Mouse (Mus musculus): ENCODE data around the gene Atg4a. TPM values are rescaled to one million over a fixed set of nuclear protein-coding genes. Genes with fewer than 3 reads are reported as not detected.

The Atg4a gene
- polyA plus RNA-seq, 1 experiment from 2014 or later: 16.0 TPM

DNA sequence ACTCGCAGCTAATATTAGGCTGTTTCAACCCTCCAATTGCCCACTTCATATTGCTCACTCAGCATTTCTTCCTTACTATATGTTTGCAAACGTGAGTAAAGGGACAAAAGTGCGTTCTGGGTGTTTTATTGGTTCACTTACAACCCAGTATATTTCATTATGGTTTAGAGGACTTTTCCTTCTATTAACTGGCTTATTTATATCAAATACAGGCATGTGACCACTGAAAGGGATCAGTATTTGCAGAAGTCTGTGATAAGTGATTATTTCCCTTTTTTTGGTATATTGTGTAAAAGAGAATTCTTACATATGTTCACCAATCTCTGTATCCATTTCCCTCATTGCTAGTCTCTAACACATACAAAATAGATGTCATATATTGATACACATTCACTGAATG, 203.7 kb downstream of the Atg4a start:
- Histone ChIP-seq H3K9me3 (no peaks in the 10 kb centered on the region), H3K4me3 (no peak overlapping the region), H3K4me1 (no peaks in the 10 kb centered on the region), H3K27ac (no peak overlapping the region), H3K36me3 (no peaks in the 10 kb centered on the region), H3K9ac (no peak overlapping the region), H3K27me3 (0 out of 2 replicates have a peak, but pooled peaks cover 3% of the 10 kb centered on the region), H3K4me2 (replicated peaks) (no peak overlapping the region)
- no peak for ATAC-seq (ENCODE audit: insufficient number of reproducible peaks, insufficient read depth, low FRiP score, low TSS enrichment)
- 72% methylated on average over 3 of the region's 3 CpGs for WGBS

GRCm38 (mm10) chrX:141165067-141165466, 208.4 kb downstream of the Atg4a start:
- no peak for ATAC-seq (ENCODE audit: insufficient number of reproducible peaks, insufficient read depth, low FRiP score, low TSS enrichment)
- Histone ChIP-seq H3K4me1 (no peaks in the 10 kb centered on the region), H3K36me3 (no peaks in the 10 kb centered on the region), H3K4me3 (no peak overlapping the region), H3K27me3 (peaks cover 26% of the 10 kb centered on the region; the same call in 1 of the 2 replicates), H3K9ac (no peak overlapping the region), H3K27ac (no peak overlapping the region), H3K4me2 (replicated peaks) (no peak overlapping the region), H3K9me3 (no peaks in the 10 kb centered on the region)
- 92% methylated on average over 4 of the region's 4 CpGs for WGBS

- WGBS: 37% methylated on average over 7 of the region's 7 CpGs
- Histone ChIP-seq H3K27ac (no peak overlapping the region), H3K9ac (no peak overlapping the region), H3K4me3 (no peak overlapping the region), H3K4me2 (replicated peaks) (no peak overlapping the region), H3K9me3 (no peaks in the 10 kb centered on the region), H3K4me1 (no peaks in the 10 kb centered on the region), H3K36me3 (no peaks in the 10 kb centered on the region), H3K27me3 (peaks cover 12% of the 10 kb centered on the region; the same call in 1 of the 2 replicates)
- no peak for ATAC-seq (ENCODE audit: insufficient number of reproducible peaks, insufficient read depth, low FRiP score, low TSS enrichment)
These were observed 218.6 kb downstream of the Atg4a start for GRCm38 (mm10) chrX:141175353-141175752.

- Histone ChIP-seq H3K4me2 (replicated peaks) (no peak overlapping the region), H3K36me3 (no peaks in the 10 kb centered on the region), H3K27me3 (peaks cover 39% of the 10 kb centered on the region), H3K9me3 (no peaks in the 10 kb centered on the region), H3K9ac (no peak overlapping the region), H3K4me1 (no peaks in the 10 kb centered on the region), H3K4me3 (no peak overlapping the region), H3K27ac (no peak overlapping the region)
- ATAC-seq (ENCODE audit: insufficient number of reproducible peaks, insufficient read depth, low FRiP score, low TSS enrichment): no peak
These were observed 238.3 kb downstream of the Atg4a start for GRCm38 (mm10) chrX:141195036-141195435.

- Histone ChIP-seq H3K4me2 (replicated peaks) (no peak overlapping the region), H3K4me1 (no peaks in the 10 kb centered on the region), H3K36me3 (no peaks in the 10 kb centered on the region), H3K9ac (no peak overlapping the region), H3K27ac (no peak overlapping the region), H3K4me3 (no peak overlapping the region), H3K9me3 (no peaks in the 10 kb centered on the region), H3K27me3 (peaks cover 21% of the 10 kb centered on the region)
- ATAC-seq (ENCODE audit: insufficient number of reproducible peaks, insufficient read depth, low FRiP score, low TSS enrichment): no peak
- 81% methylated on average over 3 of the region's 3 CpGs for WGBS
These were observed 242.3 kb downstream of the Atg4a start for GRCm38 (mm10) chrX:141198993-141199392.

DNA sequence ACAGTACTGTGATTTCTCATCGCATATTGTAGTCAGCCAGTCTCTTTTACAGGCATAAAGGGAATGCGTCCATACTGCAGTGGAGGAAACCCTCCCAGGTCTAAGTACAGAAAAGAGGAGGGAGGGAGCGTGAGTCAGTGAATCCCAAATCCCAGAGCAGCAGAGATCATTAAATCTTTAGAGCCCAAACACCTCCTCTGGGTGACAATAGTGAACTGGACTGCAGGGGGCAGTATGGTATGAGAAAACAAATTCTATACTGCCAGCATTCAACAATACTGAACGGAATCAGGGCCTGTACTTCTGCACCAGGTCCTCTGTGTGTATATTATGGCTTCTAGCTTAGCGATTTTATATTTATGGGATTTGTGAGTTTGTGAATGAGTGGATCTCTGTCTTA, 256.1 kb downstream of the Atg4a start:
- Histone ChIP-seq H3K4me2 (replicated peaks) (no peak overlapping the region), H3K27me3 (peaks cover 10% of the 10 kb centered on the region), H3K4me1 (no peaks in the 10 kb centered on the region), H3K9me3 (no peaks in the 10 kb centered on the region), H3K27ac (no peak overlapping the region), H3K4me3 (no peak overlapping the region), H3K9ac (no peak overlapping the region), H3K36me3 (no peaks in the 10 kb centered on the region)
- ATAC-seq (ENCODE audit: insufficient number of reproducible peaks, insufficient read depth, low FRiP score, low TSS enrichment): no peak
- 41% methylated on average over 5 of the region's 5 CpGs for WGBS

Other genes starting within 250 kb of the Atg4a start
- gene Tex13b, start 143.5 kb upstream of the Atg4a start, polyA plus RNA-seq (2016; fragmentation: Nextera tagmentation; extraction: Ambion mirVana): not detected in 2 replicates
- gene Vsig1, start 49.3 kb upstream of the Atg4a start, polyA plus RNA-seq (2016; fragmentation: Nextera tagmentation; extraction: Ambion mirVana): 0.08 TPM in 1 of 2 replicates, not detected in the other
- gene Psmd10, start 179 bp upstream of the Atg4a start, polyA plus RNA-seq (2016; fragmentation: Nextera tagmentation; extraction: Ambion mirVana): 35.9 and 36.7 TPM in 2 replicates